Mouse (Mus musculus): Measurements from ENCODE around the gene Esrrg.

Gene Esrrg

GRCm38 (mm10) chr1:187710434-187710948, 101.9 kb downstream of the Esrrg start:
- no peak for DNase-seq

GRCm38 (mm10) chr1:187721035-187721434, 112.4 kb downstream of the Esrrg start:
- no peak for DNase-seq

GRCm38 (mm10) chr1:187722016-187722415, 113.4 kb downstream of the Esrrg start:
- DNase-seq: no peak

GRCm38 (mm10) chr1:187724651-187725050, 116.1 kb downstream of the Esrrg start:
- peak; percentile 19 for DNase-seq

GRCm38 (mm10) chr1:187725351-187725750, 116.8 kb downstream of the Esrrg start:
- DNase-seq: no peak

GRCm38 (mm10) chr1:187731171-187731570, 122.6 kb downstream of the Esrrg start:
- DNase-seq: no peak

GRCm38 (mm10) chr1:187736507-187736906, 127.9 kb downstream of the Esrrg start:
- DNase-seq: peak; percentile 32

- DNase-seq: no peak
These were observed 128.7 kb downstream of the Esrrg start for GRCm38 (mm10) chr1:187737296-187737695.

GRCm38 (mm10) chr1:187740531-187740930, 131.9 kb downstream of the Esrrg start:
- DNase-seq: no peak

- DNase-seq: no peak
These were observed 132.7 kb downstream of the Esrrg start for GRCm38 (mm10) chr1:187741306-187741705.

GRCm38 (mm10) chr1:187742071-187742470, 133.5 kb downstream of the Esrrg start:
- DNase-seq: peak; percentile 18

- DNase-seq: no peak
These were observed 140.7 kb downstream of the Esrrg start for GRCm38 (mm10) chr1:187749294-187749693.

GRCm38 (mm10) chr1:187749931-187750330, 141.3 kb downstream of the Esrrg start:
- DNase-seq: no peak

- DNase-seq: no peak
These were observed 146.9 kb downstream of the Esrrg start for GRCm38 (mm10) chr1:187755528-187755927.

GRCm38 (mm10) chr1:187757981-187758380, 149.4 kb downstream of the Esrrg start:
- no peak for DNase-seq

GRCm38 (mm10) chr1:187758546-187758945, 150.0 kb downstream of the Esrrg start:
- no peak for DNase-seq

- no peak for DNase-seq
These were observed 150.9 kb downstream of the Esrrg start for GRCm38 (mm10) chr1:187759536-187759935.

GRCm38 (mm10) chr1:187762641-187763450, 154.3 kb downstream of the Esrrg start:
- peak; percentile 39 for DNase-seq

- DNase-seq: no peak
These were observed 154.8 kb downstream of the Esrrg start for GRCm38 (mm10) chr1:187763451-187763755.

- no peak for DNase-seq
These were observed 155.2 kb downstream of the Esrrg start for GRCm38 (mm10) chr1:187763821-187764220.

GRCm38 (mm10) chr1:187765577-187765976, 157.0 kb downstream of the Esrrg start:
- DNase-seq: no peak

GRCm38 (mm10) chr1:187767355-187767754, 158.8 kb downstream of the Esrrg start:
- no peak for DNase-seq

- peak; percentile 47 for DNase-seq
These were observed 161.6 kb downstream of the Esrrg start for GRCm38 (mm10) chr1:187770234-187770633.

GRCm38 (mm10) chr1:187771067-187771466, 162.5 kb downstream of the Esrrg start:
- no peak for DNase-seq
